Mouse (Mus musculus) lung, adult 2 months (tissue): ENCODE data around the gene Xpo6.

ENCODE experiments used
- CTCF ChIP-seq: fragments of 200-500 bp; IDR thresholded peaks from 2 replicates; pipeline ENCODE4 v1.5.1; 2011; ENCODE audit warnings: mild to moderate bottlenecking, low read length, control low read depth; ENCODE audit not compliant: insufficient read depth
- POLR2A ChIP-seq: fragments of 200-500 bp; IDR thresholded peaks from 2 replicates; pipeline ENCODE4 v1.6.1; 2011; ENCODE audit warnings: low read depth, mild to moderate bottlenecking, control low read depth, low read length, borderline replicate concordance; ENCODE audit errors: extremely low read depth

- no peak for TF ChIP-seq CTCF
- TF ChIP-seq POLR2A: no peak
These were observed 116.3 kb downstream of the Xpo6 start for GRCm38 (mm10) chr7:126083980-126084348.
